Mouse (Mus musculus) megakaryocyte, embryonic 14.5 days (primary cell): Measurements from ENCODE around the gene Kank1.

ENCODE experiments used
- FLI1 ChIP-seq: IDR thresholded peaks from 2 replicates; pipeline ENCODE4 v1.6.1; 2012; ENCODE audit warnings: low read length, inconsistent platforms, mixed read lengths
- GATA1 ChIP-seq: IDR thresholded peaks from 3 replicates; pipeline ENCODE4 v1.6.1; 2012; ENCODE audit warnings: mixed read lengths, low read length, inconsistent platforms, borderline replicate concordance

- TF ChIP-seq GATA1: no peak
- no peak for TF ChIP-seq FLI1
Measured at GRCm38 (mm10) chr19:25311626-25312025, 74.9 kb downstream of the Kank1 start.
